Mouse (Mus musculus): ENCODE results near the gene Tmem169.

Tmem169 gene

GRCm38 (mm10) chr1:72286904-72287303, 2.7 kb downstream of the Tmem169 start:
- no peak for DNase-seq

- no peak for DNase-seq
Observed at GRCm38 (mm10) chr1:72287893-72288292, 3.7 kb downstream of the Tmem169 start.

GRCm38 (mm10) chr1:72288527-72289150, 4.5 kb downstream of the Tmem169 start:
- DNase-seq: no peak

GRCm38 (mm10) chr1:72290896-72291295, 6.7 kb downstream of the Tmem169 start:
- no peak for DNase-seq

GRCm38 (mm10) chr1:72291421-72291820, 7.3 kb downstream of the Tmem169 start:
- DNase-seq: no peak

GRCm38 (mm10) chr1:72291925-72292324, 7.8 kb downstream of the Tmem169 start:
- no peak for DNase-seq

GRCm38 (mm10) chr1:72293869-72294663, 9.9 kb downstream of the Tmem169 start:
- DNase-seq: no peak

GRCm38 (mm10) chr1:72295746-72296145, 11.6 kb downstream of the Tmem169 start:
- no peak for DNase-seq

- DNase-seq: no peak
Observed at GRCm38 (mm10) chr1:72301845-72302244, 17.7 kb downstream of the Tmem169 start.

GRCm38 (mm10) chr1:72306241-72306640, 22.1 kb downstream of the Tmem169 start:
- DNase-seq: no peak

GRCm38 (mm10) chr1:72306679-72307181, 22.6 kb downstream of the Tmem169 start:
- DNase-seq: peak; percentile 51

- DNase-seq: peak; percentile 87
Observed at GRCm38 (mm10) chr1:72307317-72307798, 23.2 kb downstream of the Tmem169 start, which contains the start of gene Xrcc5. Gene Xrcc5, plus strand, starts transcription at chr1:72307421.

- no peak for DNase-seq
Observed at GRCm38 (mm10) chr1:72308919-72309318, 24.8 kb downstream of the Tmem169 start.

GRCm38 (mm10) chr1:72309744-72310424, 25.7 kb downstream of the Tmem169 start:
- DNase-seq: no peak

GRCm38 (mm10) chr1:72312701-72313398, 28.7 kb downstream of the Tmem169 start:
- DNase-seq: no peak

GRCm38 (mm10) chr1:72313399-72314039, 29.4 kb downstream of the Tmem169 start:
- no peak for DNase-seq

- no peak for DNase-seq
Observed at GRCm38 (mm10) chr1:72315447-72315846, 31.3 kb downstream of the Tmem169 start.

- DNase-seq: no peak
Observed at GRCm38 (mm10) chr1:72316409-72316808, 32.2 kb downstream of the Tmem169 start.

GRCm38 (mm10) chr1:72316901-72317300, 32.7 kb downstream of the Tmem169 start:
- DNase-seq: no peak

GRCm38 (mm10) chr1:72320759-72321158, 36.6 kb downstream of the Tmem169 start:
- DNase-seq: no peak

- no peak for DNase-seq
Observed at GRCm38 (mm10) chr1:72323248-72323647, 39.1 kb downstream of the Tmem169 start.

- DNase-seq: no peak
Observed at GRCm38 (mm10) chr1:72326162-72326821, 42.1 kb downstream of the Tmem169 start.
